Mouse (Mus musculus) kidney, embryonic 16.5 days (tissue): ENCODE results near the gene Mcfd2. TPM values are rescaled to one million over a fixed set of nuclear protein-coding genes. Genes with fewer than 3 reads are reported as not detected.
"Not testable (repeated sequence)": the region's sequence is repeated elsewhere in the genome, so short reads cannot be mapped to it uniquely, and the experiment has no call there.

Experiments used
- ATAC-seq: fragments of 200-750 bp; cut with Nextera tagmentation; 2 replicates; pipeline ENCODE4 v1.8.0; 2017; ENCODE audit warnings: moderate TSS enrichment; ENCODE audit not compliant: low FRiP score, low TSS enrichment
- H3K27ac ChIP-seq: fragments of 300-500 bp; sonication (generic); 2 replicates; pipeline ENCODE4 v1.5.1; 2014; ENCODE audit warnings: low read length
- H3K27me3 ChIP-seq: fragments of 300-500 bp; sonication (generic); 2 replicates; pipeline ENCODE4 v1.6.1; 2014; ENCODE audit warnings: low read length, control low read depth, mixed read lengths; ENCODE audit not compliant: insufficient read depth
- H3K36me3 ChIP-seq: fragments of 300-500 bp; sonication (generic); 2 replicates; pipeline ENCODE4 v1.6.1; 2014; ENCODE audit warnings: low read length, control low read depth, mixed read lengths; ENCODE audit not compliant: insufficient read depth
- H3K4me1 ChIP-seq: fragments of 300-500 bp; sonication (generic); 2 replicates; pipeline ENCODE4 v1.6.1; 2014; ENCODE audit warnings: low read length, control low read depth, mixed read lengths; ENCODE audit not compliant: insufficient read depth
- H3K4me2 ChIP-seq: fragments of 300-500 bp; sonication (generic); replicated peaks from 2 replicates; pipeline ENCODE4 v1.6.1; 2014; ENCODE audit warnings: low read depth, low read length
- H3K4me3 ChIP-seq: fragments of 300-500 bp; sonication (generic); 2 replicates; pipeline ENCODE4 v1.5.1; 2014; ENCODE audit warnings: mild to moderate bottlenecking, low read length
- H3K9ac ChIP-seq: fragments of 300-500 bp; sonication (generic); replicated peaks from 2 replicates; pipeline ENCODE4 v1.6.1; 2014; ENCODE audit warnings: low read length
- H3K9me3 ChIP-seq: fragments of 300-500 bp; sonication (generic); 2 replicates; pipeline ENCODE4 v1.6.1; 2016; ENCODE audit warnings: low read length, control low read depth
- WGBS: fragments of 180-500 bp; shearing (Covaris S2); extraction: QIAGEN DNeasy Blood & Tissue Kit; methylation state at CpG from one replicate; pipeline ENCODE4 v1.1.7; 2014; 5-methylcytosine and 5-hydroxymethylcytosine counted together
- polyA plus RNA-seq: library from polyadenylated mRNA; unstranded; fragments of >200 nt; fragmentation: Nextera tagmentation; extraction: Ambion mirVana; gene quantifications from 2 replicates; pipeline ENCODE4 v1.2.1, GENCODE M21; 2015

Mcfd2 gene
- polyA plus RNA-seq, 1 experiment from 2014 or later: 151 TPM

DNA sequence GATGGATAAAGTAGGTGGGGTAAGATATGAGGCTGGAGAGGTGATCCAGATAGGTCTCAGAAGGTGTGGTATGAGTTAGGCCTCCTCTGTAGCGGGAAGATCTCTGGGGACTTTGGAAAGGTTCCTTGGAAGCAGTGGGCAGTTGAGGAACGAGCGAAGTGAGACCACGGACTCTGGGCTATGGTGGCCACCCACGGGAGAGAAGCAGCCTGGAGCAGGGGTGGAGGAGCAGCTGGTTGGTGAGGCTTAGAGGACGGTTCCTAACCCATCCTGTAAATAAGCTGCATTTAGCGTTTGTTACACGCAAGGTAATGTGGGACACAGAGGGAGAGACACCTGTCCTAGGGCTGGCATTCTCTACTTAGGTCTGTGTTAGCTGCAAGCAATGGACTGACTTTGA lies 39.3 kb upstream of the Mcfd2 start:
- Histone ChIP-seq H3K36me3 (no peaks in the 10 kb centered on the region), H3K9me3 (no peaks in the 10 kb centered on the region), H3K9ac (no peak overlapping the region), H3K27ac (no peak overlapping the region), H3K4me3 (no peak overlapping the region), H3K4me2 (no peak overlapping the region), H3K4me1 (peaks cover 13% of the 10 kb centered on the region), H3K27me3 (no peaks in the 10 kb centered on the region)
- WGBS: 94% methylated on average over 8 of the region's 8 CpGs
- no peak for ATAC-seq

DNA sequence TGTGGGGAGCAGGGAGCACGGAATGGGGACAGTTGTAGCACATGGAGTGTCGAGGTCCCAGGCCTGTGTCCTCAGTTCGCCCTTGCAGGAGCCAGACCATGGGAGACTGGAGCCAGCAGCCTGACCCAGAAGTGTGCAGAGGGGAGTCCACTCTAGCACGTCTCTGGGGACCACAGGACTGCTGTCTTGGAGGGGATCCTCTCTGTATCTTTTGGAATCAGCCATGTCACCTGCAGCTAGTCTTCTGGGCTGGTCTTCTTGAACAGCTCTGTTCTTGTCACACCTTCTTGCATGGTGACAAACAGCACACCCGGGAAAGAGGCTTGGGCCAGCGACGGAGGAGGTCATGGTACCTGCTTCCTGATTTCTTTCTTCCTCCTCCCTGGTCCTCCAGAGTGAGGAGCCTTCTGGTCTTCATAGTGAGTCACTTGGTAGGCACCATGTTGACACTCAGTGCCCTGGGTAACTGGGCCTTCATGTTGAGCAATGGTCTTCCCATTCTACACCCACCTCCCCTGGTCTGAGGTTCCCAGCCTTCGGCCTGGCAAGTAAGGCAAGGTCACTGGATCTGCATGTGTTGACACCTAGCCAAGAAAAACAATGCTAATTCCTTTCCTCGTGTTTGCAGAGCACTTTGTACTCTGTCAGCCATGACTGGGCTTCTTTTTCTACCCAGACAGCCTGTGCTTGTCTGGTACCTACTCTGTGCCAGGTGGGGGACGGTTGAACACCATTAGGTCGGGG lies 38.6 kb upstream of the Mcfd2 start:
- Histone ChIP-seq H3K4me3 (no peak overlapping the region), H3K27me3 (no peaks in the 10 kb centered on the region), H3K9ac (no peak overlapping the region), H3K36me3 (no peaks in the 10 kb centered on the region), H3K4me1 (peaks cover 13% of the 10 kb centered on the region), H3K27ac (no peak overlapping the region), H3K4me2 (no peak overlapping the region), H3K9me3 (no peaks in the 10 kb centered on the region)
- no peak for ATAC-seq
- WGBS: 69% methylated on average over 11 of the region's 11 CpGs

DNA sequence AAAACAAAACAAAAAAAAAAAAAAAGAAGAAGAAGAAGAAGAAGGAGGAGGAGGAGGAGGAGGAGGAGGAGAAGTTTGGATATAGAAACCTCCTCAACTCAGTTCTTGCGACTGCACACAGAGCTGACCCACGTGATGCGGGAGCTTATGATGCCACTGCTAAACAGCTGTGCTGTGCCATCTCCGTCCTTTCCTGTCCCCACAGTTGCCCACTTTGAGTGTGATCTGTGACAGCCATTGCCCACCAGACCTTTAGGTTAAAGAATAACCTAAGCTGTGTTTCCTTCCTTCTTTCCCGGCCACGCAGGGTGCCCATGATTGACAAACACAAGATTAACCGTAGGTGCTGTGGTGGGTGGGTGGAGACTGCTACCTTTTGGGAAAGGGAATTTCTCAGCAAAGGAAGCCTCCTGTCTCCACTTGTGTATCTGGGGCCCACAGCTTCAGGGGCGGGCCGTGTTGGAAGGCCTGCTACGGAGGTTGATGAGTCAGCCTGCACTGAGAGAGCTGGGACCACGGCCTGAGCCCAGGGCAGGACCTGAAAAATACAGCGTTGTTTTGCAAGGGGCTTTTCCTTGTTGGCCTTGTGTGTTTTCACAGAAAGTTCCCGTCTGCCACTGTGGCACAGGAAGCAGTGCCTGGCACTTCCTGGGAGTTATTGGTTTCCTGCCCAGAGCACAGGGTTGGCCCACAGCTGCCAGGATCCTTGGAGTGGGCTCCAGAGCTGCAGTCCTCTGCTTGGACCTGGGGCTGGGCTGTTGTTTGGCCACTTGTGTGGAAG lies 36.5 kb upstream of the Mcfd2 start:
- no peak overlapping the region for H3K4me2 ChIP-seq

DNA sequence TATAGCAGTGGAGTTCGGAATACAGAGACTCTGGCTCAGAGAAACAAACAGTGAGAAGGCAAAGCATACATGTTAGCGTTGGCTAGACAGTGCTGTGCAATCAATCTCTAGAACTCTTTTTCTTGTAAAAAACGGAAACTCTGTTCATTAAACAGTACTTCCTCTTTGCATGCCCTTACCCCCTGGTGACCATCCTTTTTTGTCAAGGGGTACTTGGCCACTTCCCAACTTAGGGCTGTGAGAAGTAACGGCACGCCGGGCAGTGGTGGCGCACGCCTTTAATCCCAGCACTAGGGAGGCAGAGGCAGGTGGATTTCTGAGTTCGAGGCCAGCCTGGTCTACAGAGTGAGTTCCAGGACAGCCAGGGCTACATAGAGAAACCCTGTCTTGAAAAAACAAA lies 35.9 kb upstream of the Mcfd2 start:
- H3K4me2 ChIP-seq, H3K27me3 ChIP-seq, H3K27ac ChIP-seq, ATAC-seq, H3K9ac ChIP-seq, H3K36me3 ChIP-seq, H3K4me3 ChIP-seq, H3K9me3 ChIP-seq: not testable (repeated sequence)
- 89% methylated on average over 9 of the region's 9 CpGs for WGBS
- peaks cover 18% of the 10 kb centered on the region for H3K4me1 ChIP-seq

More for the DNA sequence above, 36.5 kb upstream of the Mcfd2 start:
- H3K9ac ChIP-seq: peak overlapping the region; percentile 28; the same call in 1 of the 2 replicates
- no peaks in the 10 kb centered on the region for H3K36me3 ChIP-seq
- WGBS: 61% methylated on average over 13 of the region's 13 CpGs
- peak overlapping the region; percentile 75 for H3K27ac ChIP-seq
- H3K9me3 ChIP-seq: no peaks in the 10 kb centered on the region
- H3K4me1 ChIP-seq: peaks cover 22% of the 10 kb centered on the region
- peak; percentile 36; the same call in 1 of the 2 replicates for ATAC-seq
- H3K4me3 ChIP-seq: no peak overlapping the region
- H3K27me3 ChIP-seq: no peaks in the 10 kb centered on the region

DNA sequence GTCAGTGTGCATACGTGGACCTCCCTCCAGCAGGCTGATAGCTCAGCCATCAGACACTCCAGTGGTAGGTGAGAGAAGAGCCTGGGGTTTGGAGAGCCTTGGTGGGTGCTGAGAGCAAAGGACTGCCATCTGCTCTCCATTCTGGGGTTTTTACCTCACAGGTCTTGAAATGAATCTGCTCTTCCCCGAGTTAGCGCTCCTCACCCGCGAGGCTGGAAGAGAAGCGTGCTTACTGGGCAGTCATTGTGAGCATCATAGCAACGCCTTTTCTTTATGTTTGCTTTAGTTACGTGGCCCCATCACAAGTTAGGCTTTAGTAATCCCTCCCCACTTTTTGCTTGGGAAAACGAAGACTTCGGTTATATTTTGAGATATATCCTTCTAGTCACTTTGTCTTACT lies 34.6 kb upstream of the Mcfd2 start:
- Histone ChIP-seq H3K9ac (no peak overlapping the region), H3K4me1 (peaks cover 18% of the 10 kb centered on the region), H3K4me3 (no peak overlapping the region), H3K4me2 (no peak overlapping the region), H3K27ac (no peak overlapping the region), H3K27me3 (no peaks in the 10 kb centered on the region), H3K9me3 (no peaks in the 10 kb centered on the region), H3K36me3 (no peaks in the 10 kb centered on the region)
- no peak for ATAC-seq
- 83% methylated on average over 10 of the region's 10 CpGs for WGBS

DNA sequence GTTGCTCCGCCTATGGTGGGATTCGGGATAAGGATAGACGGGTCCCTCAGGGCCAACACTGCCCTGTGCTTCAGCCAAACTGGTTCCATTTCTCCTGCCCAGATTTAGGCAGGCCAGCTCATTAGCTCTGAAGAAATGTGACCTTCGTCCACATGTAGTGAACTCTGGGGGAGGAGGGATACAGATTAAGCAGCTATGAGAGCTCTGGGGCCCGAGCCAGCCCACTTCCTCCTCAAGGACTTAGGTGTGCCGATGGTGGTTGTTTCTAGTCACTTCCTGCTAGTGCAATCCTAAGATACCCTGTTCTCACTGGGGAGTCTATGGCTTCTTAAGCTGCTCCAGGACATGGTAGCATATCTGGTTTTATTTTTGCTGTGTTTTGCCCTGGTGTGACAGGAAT lies 33.2 kb upstream of the Mcfd2 start:
- Histone ChIP-seq H3K9ac (no peak overlapping the region), H3K27ac (no peak overlapping the region), H3K4me3 (no peak overlapping the region), H3K27me3 (no peaks in the 10 kb centered on the region), H3K4me2 (no peak overlapping the region), H3K9me3 (no peaks in the 10 kb centered on the region), H3K4me1 (peaks cover 18% of the 10 kb centered on the region), H3K36me3 (no peaks in the 10 kb centered on the region)
- ATAC-seq: no peak
- WGBS: 56% methylated on average over 6 of the region's 6 CpGs

DNA sequence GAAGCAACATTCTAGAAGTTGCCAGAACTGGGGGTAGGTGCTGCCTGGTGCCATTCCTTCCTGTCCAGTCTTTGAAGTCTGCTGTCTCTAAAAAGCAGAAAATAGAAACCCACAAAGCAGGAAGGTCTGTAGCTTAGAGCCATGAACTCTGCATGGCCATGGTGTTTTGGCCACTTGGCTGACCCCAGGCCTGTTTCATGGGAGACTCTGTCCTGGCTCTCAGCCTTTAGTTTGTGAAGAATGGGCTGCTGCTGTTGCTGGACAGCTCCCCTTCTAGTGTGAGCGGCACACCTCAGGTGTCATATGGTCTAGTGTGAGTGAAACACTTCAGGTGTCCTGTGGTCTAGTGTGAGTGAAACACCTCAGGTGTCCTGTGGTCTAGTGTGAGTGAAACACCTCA lies 31.0 kb upstream of the Mcfd2 start:
- not testable (repeated sequence) for H3K27ac ChIP-seq, H3K4me1 ChIP-seq, H3K4me3 ChIP-seq, H3K9me3 ChIP-seq, ATAC-seq, H3K36me3 ChIP-seq, H3K9ac ChIP-seq, H3K4me2 ChIP-seq, H3K27me3 ChIP-seq
- whole genome bisulfite sequencing: 67% methylated on average over 1 of the region's 1 CpGs

DNA sequence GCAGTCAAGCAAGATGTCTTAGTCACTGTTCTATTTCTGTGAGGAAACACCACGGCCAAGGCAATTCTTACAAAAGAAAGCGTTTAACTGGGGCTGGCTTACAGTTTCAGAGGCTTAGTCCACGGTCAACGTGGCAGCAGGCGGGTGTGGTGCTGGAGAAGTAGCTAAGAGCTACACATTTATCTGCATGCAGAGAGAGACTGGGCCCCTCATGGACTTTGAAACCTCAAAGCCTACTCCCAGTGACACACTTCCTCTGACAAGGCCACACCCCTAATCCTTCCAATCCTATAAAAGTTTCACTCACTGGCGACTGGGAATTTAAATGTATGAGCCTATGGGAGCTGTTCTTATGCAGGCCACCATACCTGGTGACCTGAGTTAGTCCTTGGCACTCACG lies 30.0 kb upstream of the Mcfd2 start:
- Histone ChIP-seq H3K27me3 (no peaks in the 10 kb centered on the region), H3K9ac (no peak overlapping the region), H3K27ac (no peak overlapping the region), H3K4me1 (peaks cover 9% of the 10 kb centered on the region), H3K36me3 (no peaks in the 10 kb centered on the region; the same call in 1 of the 2 replicates), H3K4me3 (no peak overlapping the region), H3K4me2 (no peak overlapping the region), H3K9me3 (no peaks in the 10 kb centered on the region)
- 82% methylated on average over 7 of the region's 7 CpGs for WGBS
- ATAC-seq: no peak

DNA sequence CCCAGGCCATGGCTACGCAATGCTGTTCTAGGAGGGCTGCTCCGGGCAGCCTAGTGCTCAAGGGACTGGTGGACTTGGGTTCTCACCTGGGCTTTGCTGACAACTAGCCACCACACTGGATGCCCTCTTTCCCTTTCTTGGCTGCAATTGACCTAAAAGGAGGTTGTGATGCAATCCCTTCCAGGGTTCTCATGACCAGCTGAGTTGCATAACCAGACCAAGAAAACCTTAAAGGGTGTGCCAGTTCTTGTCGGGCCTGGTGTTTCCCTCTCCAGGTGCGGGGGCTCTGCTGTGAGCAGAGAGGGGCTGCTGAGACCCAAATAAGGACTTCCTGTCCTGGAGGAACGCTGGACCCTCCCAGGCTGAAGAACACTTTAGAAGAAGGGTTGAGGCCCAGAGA lies 27.4 kb upstream of the Mcfd2 start:
- H3K27me3 ChIP-seq: no peaks in the 10 kb centered on the region
- H3K9me3 ChIP-seq: no peaks in the 10 kb centered on the region
- H3K4me3 ChIP-seq: no peak overlapping the region
- H3K4me1 ChIP-seq: no peaks in the 10 kb centered on the region
- WGBS: 87% methylated on average over 5 of the region's 5 CpGs
- ATAC-seq: no peak
- H3K4me2 ChIP-seq: no peak overlapping the region
- no peaks in the 10 kb centered on the region; the same call in 1 of the 2 replicates for H3K36me3 ChIP-seq
- no peak overlapping the region for H3K9ac ChIP-seq
- no peak overlapping the region for H3K27ac ChIP-seq

DNA sequence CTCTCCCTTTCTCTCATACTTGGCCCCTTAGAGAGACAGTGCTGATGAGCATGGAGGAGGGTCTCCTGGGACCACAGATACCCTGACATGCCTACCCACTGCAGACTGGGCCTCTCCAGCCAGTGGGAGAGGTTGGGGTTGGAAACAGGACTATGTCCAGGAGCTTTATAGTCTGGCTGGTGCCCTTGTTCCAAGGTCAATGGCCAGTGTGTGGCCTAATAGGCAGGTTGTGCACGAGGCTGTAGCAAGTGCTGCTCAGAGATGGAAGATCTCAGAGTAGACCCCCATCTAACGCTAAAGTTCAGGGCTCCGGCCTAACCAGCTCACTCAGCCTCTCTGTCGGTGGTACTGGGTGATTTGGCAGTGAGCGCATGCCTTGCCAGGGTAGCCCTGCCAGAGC lies 26.0 kb upstream of the Mcfd2 start:
- no peak for ATAC-seq
- Histone ChIP-seq H3K4me1 (no peaks in the 10 kb centered on the region), H3K9me3 (no peaks in the 10 kb centered on the region), H3K9ac (no peak overlapping the region), H3K27ac (no peak overlapping the region), H3K27me3 (no peaks in the 10 kb centered on the region), H3K4me3 (no peak overlapping the region), H3K4me2 (no peak overlapping the region), H3K36me3 (no peaks in the 10 kb centered on the region; the same call in 1 of the 2 replicates)
- WGBS: 89% methylated on average over 5 of the region's 5 CpGs
